Mouse (Mus musculus): ENCODE results near the gene Vmn2r49. TPM values are rescaled to one million over a fixed set of nuclear protein-coding genes. Genes with fewer than 3 reads are reported as not detected.
"Not testable (repeated sequence)": the region's sequence is repeated elsewhere in the genome, so short reads cannot be mapped to it uniquely, and the experiment has no call there.

The Vmn2r49 gene
- not detected for total RNA-seq (2021)
- long read RNA-seq, experiment 1 = 0 reads
- long read RNA-seq, experiment 2 = 0 reads

- not testable (repeated sequence) for DNase-seq (ENCODE audit: low spot score in 2 of 2)
Measured at GRCm38 (mm10) chr7:9992157-9992556, at the start of gene Vmn2r49. Gene Vmn2r49 (minus strand): TSS chr7:9992257.

GRCm38 (mm10) chr7:9953485-9953884 is 38.6 kb downstream of the Vmn2r49 start, which contains the start of gene Vmn2r48:
Gene Vmn2r48 (minus strand): TSS chr7:9953585.
- not testable (repeated sequence) for DNase-seq (ENCODE audit: low spot score in 2 of 2)

Other genes starting within 250 kb of the Vmn2r49 start
- not detected for gene Vmn2r46, start 221.7 kb downstream of the Vmn2r49 start, total RNA-seq (2021)
- gene Vmn2r47, start 150.9 kb downstream of the Vmn2r49 start, total RNA-seq (2021) = not detected
- not detected for gene Vmn2r48, start 38.7 kb downstream of the Vmn2r49 start, total RNA-seq (2021)
- gene Vmn2r50, start 61.0 kb upstream of the Vmn2r49 start, total RNA-seq (2021) = not detected
- not detected for gene Vmn2r51, start 113.5 kb upstream of the Vmn2r49 start, total RNA-seq (2021)
- gene Vmn2r52, start 184.3 kb upstream of the Vmn2r49 start, total RNA-seq (2021) = not detected

Data from adrenal gland, adult 18-20 months (tissue).